ENCODE assay signal across 8 mouse cellular contexts in the genomic region with DNA sequence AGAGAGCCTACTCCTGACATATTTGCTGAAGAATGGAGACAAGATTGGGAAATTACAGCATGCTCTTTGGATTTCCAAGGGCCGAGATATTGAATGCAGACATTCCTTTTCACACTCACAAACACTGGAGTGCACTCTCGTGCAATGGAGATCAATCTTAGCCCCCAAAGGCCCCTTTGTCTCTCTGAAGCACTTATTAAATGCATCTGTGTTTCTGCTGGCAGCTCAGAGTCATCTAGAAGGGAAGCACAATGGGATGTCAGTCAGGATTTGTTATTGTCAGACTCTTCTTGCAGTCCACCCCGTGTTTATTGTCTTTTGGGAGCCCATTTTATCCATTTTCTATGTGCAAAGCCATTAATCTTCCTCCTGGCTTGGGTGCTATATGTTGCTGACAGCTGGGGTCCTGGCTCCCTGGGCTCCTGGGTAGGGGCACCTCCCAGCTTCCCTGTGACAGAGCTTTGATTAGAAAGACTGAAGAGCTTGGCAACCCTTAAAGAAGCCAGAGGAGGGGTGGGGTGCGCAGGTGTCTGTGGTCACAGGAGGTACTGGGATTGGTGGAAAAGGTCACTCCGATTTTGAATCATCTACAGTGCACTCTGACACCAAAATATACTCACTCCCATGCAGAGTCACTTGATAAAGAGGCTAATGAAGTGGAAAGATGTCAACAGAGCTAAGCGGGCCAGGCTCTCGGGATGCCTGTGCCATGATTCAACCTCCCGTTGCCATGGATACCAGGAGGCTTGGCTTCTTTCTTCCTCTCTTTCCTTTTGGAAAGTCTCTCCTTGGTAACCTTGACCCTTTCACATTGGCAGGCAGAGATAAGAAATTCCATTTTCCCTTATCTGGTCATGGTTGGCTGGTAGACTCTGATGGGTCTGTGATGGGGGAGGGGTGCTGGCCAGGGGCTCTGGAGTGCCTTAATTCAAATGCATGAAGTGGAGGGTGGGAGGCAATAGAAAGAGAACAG.
DNase-seq lines count a peak whose midpoint lies in the region; ATAC-seq and TF ChIP-seq lines count a peak whose summit lies in the region.

No protein-coding gene starts in this region.

- H3K4me1 ChIP-seq in heart, embryonic 11.5 days (ENCODE audit: control insufficient read depth, insufficient read depth, low read length): peaks cover 17% of the 10 kb centered on the region

- peak; percentile 15 for DNase-seq in layer of hippocampus, adult 2 months (ENCODE audit: low spot score in 2 of 2)
- DNase-seq in layer of hippocampus, postnatal 36 days: no peak
- DNase-seq in brain, embryonic 14.5 days (ENCODE audit: low read depth): peak; percentile 94
- DNase-seq in layer of hippocampus, adult 9-11 months: peak; percentile 14
- peak; percentile 87 for DNase-seq in retina, embryonic 14.5 days (ENCODE audit: low spot score)
- DNase-seq in c-Kit-positive CD71-positive TER-119-positive erythroid progenitor cells, embryonic 14.5 days (ENCODE audit: low spot score): no peak

- no peaks in the 10 kb centered on the region for H3K36me3 ChIP-seq in heart, embryonic 11.5 days (ENCODE audit: control insufficient read depth, insufficient read depth, low read length)

- no peak overlapping the region for H3K27ac ChIP-seq in layer of hippocampus, adult 2 months
- H3K27ac ChIP-seq in heart, embryonic 11.5 days (ENCODE audit: low read depth, low read length): peak overlapping the region; percentile 36

- H3K4me3 ChIP-seq in layer of hippocampus, adult 2 months: no peak overlapping the region
- no peak overlapping the region for H3K4me3 ChIP-seq in heart, embryonic 11.5 days (ENCODE audit: low read depth, low read length)

- H3K9me3 ChIP-seq in heart, embryonic 11.5 days (replicated peaks; ENCODE audit: control insufficient read depth, low read length): no peaks in the 10 kb centered on the region

- 32% methylated on average over 8 of the region's 8 CpGs for WGBS in heart, embryonic 11.5 days (ENCODE audit: insufficient replicate concordance)

- no peak for TF ChIP-seq CTCF in layer of hippocampus, adult 2 months (conservative IDR thresholded peaks at IDR 0.05)
- no peak for TF ChIP-seq CTCF in brain, embryonic 14.5 days (IDR thresholded peaks at IDR 0.05; ENCODE audit: borderline replicate concordance, extremely low read depth, insufficient read depth, insufficient read length)

- ATAC-seq in heart, embryonic 11.5 days (replicated peaks; ENCODE audit: insufficient number of reproducible peaks, low FRiP score, low TSS enrichment): peak; percentile 73
- ATAC-seq in cerebellum, adult (ENCODE audit: insufficient number of reproducible peaks, low FRiP score, low TSS enrichment): no peak

- no peak overlapping the region for H3K9ac ChIP-seq in heart, embryonic 11.5 days (ENCODE audit: low read depth, low read length)

- TF ChIP-seq POLR2A in brain, embryonic 14.5 days (IDR thresholded peaks at IDR 0.05; ENCODE audit: borderline replicate concordance, extremely low read depth, insufficient read depth, insufficient read length, poor library complexity, severe bottlenecking): no peak

- no peak overlapping the region for H3K4me2 ChIP-seq in heart, embryonic 11.5 days

- no peaks in the 10 kb centered on the region for H3K27me3 ChIP-seq in heart, embryonic 11.5 days (ENCODE audit: control insufficient read depth, insufficient read depth, low read length)

Comparison
In these comparisons a context has a peak if more than half of its experiments do, and no peak if none do; other contexts are left out.
1. DNase-seq: peak in layer of hippocampus, adult 2 months (2 of 2), brain, embryonic 14.5 days (single experiment), layer of hippocampus, adult 9-11 months (single experiment) and retina, embryonic 14.5 days (single experiment); none in layer of hippocampus, postnatal 36 days (0 of 2) and c-Kit-positive CD71-positive TER-119-positive erythroid progenitor cells, embryonic 14.5 days (single experiment).